Comparison of ENCODE assay signal across 23 mouse cellular contexts in the genomic region with DNA sequence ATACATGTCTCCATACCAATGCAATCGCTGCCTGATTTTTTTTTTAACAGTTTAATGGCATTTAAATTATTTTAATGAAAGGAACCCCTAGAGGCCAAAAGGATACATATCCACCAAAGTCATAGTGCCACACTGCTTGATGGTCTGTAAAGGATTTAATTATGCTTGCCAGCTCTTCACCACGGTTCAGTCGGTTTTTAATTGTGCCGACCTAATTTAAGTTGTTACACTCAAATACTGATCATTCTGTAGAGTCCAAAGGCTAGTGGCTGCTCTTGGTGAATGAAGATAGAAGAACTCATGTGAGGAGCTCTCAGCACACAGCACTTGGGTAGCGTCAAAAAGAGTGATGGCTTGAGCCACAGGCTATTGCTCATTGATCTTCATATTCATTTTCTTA. TPM values are rescaled to one million over a fixed set of nuclear protein-coding genes. Genes with fewer than 3 reads are reported as not detected.
DNase-seq lines count a peak whose midpoint lies in the region; ATAC-seq lines count a peak whose summit lies in the region.
"Had no signal": no experiment of that assay in that cellular context is flagged by ENCODE, and none has a peak within 500 bp of the region (broad histone marks: within the 10 kb centered on the region; RNA-seq: fewer than 3 reads in every experiment).

No protein-coding gene starts in this region.

- H3K9me3 ChIP-seq in hindbrain, embryonic 15.5 days = no peaks in the 10 kb centered on the region
- H3K9me3 ChIP-seq in hindbrain, embryonic 10.5 days = no peaks in the 10 kb centered on the region
- no peaks in the 10 kb centered on the region for H3K9me3 ChIP-seq in kidney, embryonic 14.5 days (ENCODE audit: control insufficient read depth, low read length)
- H3K9me3 ChIP-seq: embryonic facial prominence, embryonic 13.5 days; forebrain, embryonic 12.5 days; G1E; heart, embryonic 15.5 days had no signal

- H3K36me3 ChIP-seq in hindbrain, embryonic 15.5 days = no peaks in the 10 kb centered on the region
- no peaks in the 10 kb centered on the region for H3K36me3 ChIP-seq in hindbrain, embryonic 10.5 days
- no peaks in the 10 kb centered on the region for H3K36me3 ChIP-seq in kidney, embryonic 14.5 days (ENCODE audit: control insufficient read depth, insufficient read depth, low read length)
- H3K36me3 ChIP-seq: embryonic facial prominence, embryonic 13.5 days; forebrain, embryonic 12.5 days; heart, embryonic 15.5 days had no signal

- no peak overlapping the region for H3K27ac ChIP-seq in hindbrain, embryonic 15.5 days (replicated peaks)
- no peak overlapping the region for H3K27ac ChIP-seq in hindbrain, embryonic 10.5 days
- no peak overlapping the region for H3K27ac ChIP-seq in kidney, embryonic 14.5 days (ENCODE audit: low read depth, low read length)
- H3K27ac ChIP-seq: embryonic facial prominence, embryonic 13.5 days; forebrain, embryonic 12.5 days; heart, adult 2 months; heart, embryonic 15.5 days; hindbrain, embryonic 14.5 days had no signal

- H3K9ac ChIP-seq in hindbrain, embryonic 15.5 days = no peak overlapping the region
- H3K9ac ChIP-seq in kidney, embryonic 14.5 days (ENCODE audit: low read depth, low read length) = no peak overlapping the region
- H3K9ac ChIP-seq: embryonic facial prominence, embryonic 13.5 days; forebrain, embryonic 12.5 days; heart, embryonic 15.5 days; hindbrain, embryonic 14.5 days had no signal

- DNase-seq in hindbrain, embryonic 10.5 days (ENCODE audit: low spot score) = no peak
- DNase-seq in kidney, postnatal 10 days = no peak
- peak; percentile 75 for DNase-seq in Muller cell, postnatal 12 days (ENCODE audit: inconsistent ontology term)
- peak; percentile 60 for DNase-seq in retina, postnatal 1 day
- no peak for DNase-seq in thymus, postnatal 4 days
- DNase-seq: adrenal gland, postnatal 10 days; B cell, adult 2 months; cerebellum, adult 11-12 months; cerebellum, adult 9-10 months; cerebellum, postnatal 25 days; gastrocnemius, postnatal 14 days; heart, adult 2 months; heart, postnatal 14 days had no signal

- peaks cover 4% of the 10 kb centered on the region for H3K4me1 ChIP-seq in hindbrain, embryonic 15.5 days (replicated peaks)
- H3K4me1 ChIP-seq in hindbrain, embryonic 10.5 days (replicated peaks) = no peaks in the 10 kb centered on the region
- no peaks in the 10 kb centered on the region for H3K4me1 ChIP-seq in kidney, embryonic 14.5 days (ENCODE audit: control insufficient read depth, insufficient read depth, low read length)
- H3K4me1 ChIP-seq: embryonic facial prominence, embryonic 13.5 days had no signal

- ATAC-seq in hindbrain, embryonic 15.5 days (ENCODE audit: low FRiP score, low read depth) = 0 out of 2 replicates have a peak, but pooled peaks have one; percentile 39
- ATAC-seq in kidney, embryonic 14.5 days (ENCODE audit: low FRiP score, low TSS enrichment) = 0 out of 2 replicates have a peak, but pooled peaks have one; percentile 30
- ATAC-seq: CD4-positive, CD25-positive, alpha-beta regulatory T cell, adult 4 months; forebrain, embryonic 16.5 days had no signal

- no peaks in the 10 kb centered on the region for H3K27me3 ChIP-seq in hindbrain, embryonic 15.5 days
- no peaks in the 10 kb centered on the region for H3K27me3 ChIP-seq in hindbrain, embryonic 10.5 days (ENCODE audit: insufficient read depth, poor library complexity, severe bottlenecking)
- H3K27me3 ChIP-seq in kidney, embryonic 14.5 days (ENCODE audit: control insufficient read depth, insufficient read depth, low read length) = no peaks in the 10 kb centered on the region
- H3K27me3 ChIP-seq: embryonic facial prominence, embryonic 13.5 days; forebrain, embryonic 12.5 days; heart, embryonic 15.5 days had no signal

- no peak overlapping the region for H3K4me2 ChIP-seq in hindbrain, embryonic 15.5 days
- H3K4me2 ChIP-seq in kidney, embryonic 14.5 days (replicated peaks; ENCODE audit: low read depth, low read length) = no peak overlapping the region
- H3K4me2 ChIP-seq: embryonic facial prominence, embryonic 13.5 days; forebrain, embryonic 12.5 days; heart, embryonic 11.5 days; heart, embryonic 15.5 days; hindbrain, embryonic 14.5 days had no signal

- no peak overlapping the region for H3K4me3 ChIP-seq in hindbrain, embryonic 15.5 days
- H3K4me3 ChIP-seq in hindbrain, embryonic 10.5 days = no peak overlapping the region
- no peak overlapping the region for H3K4me3 ChIP-seq in kidney, embryonic 14.5 days (ENCODE audit: low read length)
- H3K4me3 ChIP-seq: embryonic facial prominence, embryonic 13.5 days; forebrain, embryonic 12.5 days; heart, adult 2 months; heart, embryonic 15.5 days had no signal

- 71% methylated on average over 5 of the region's 5 CpGs for WGBS in hindbrain, embryonic 15.5 days
- WGBS in hindbrain, embryonic 10.5 days = 91% methylated on average over 5 of the region's 5 CpGs
- WGBS in kidney, embryonic 14.5 days = 70% methylated on average over 5 of the region's 5 CpGs

RNA-seq across cellular contexts. Expression of gene Spcs3, which starts 5.4 kb away (rescaled TPM):
- polyA plus RNA-seq in hindbrain, embryonic 15.5 days (2015; fragmentation: Nextera tagmentation; extraction: Ambion mirVana) = 45.7 TPM in 2 replicates
- polyA plus RNA-seq in hindbrain, embryonic 10.5 days (2016; fragmentation: Nextera tagmentation; extraction: Ambion mirVana) = 61.9 and 85.7 TPM in 2 replicates
- 66.2 and 99.4 TPM in 2 replicates for polyA plus RNA-seq in kidney, embryonic 14.5 days (2014; fragmentation: Nextera tagmentation; extraction: Ambion mirVana)

RNA-seq across cellular contexts. Expression of gene Asb5, which starts 5.8 kb away (rescaled TPM):
- 6.0 and 6.4 TPM in 2 replicates for polyA plus RNA-seq in hindbrain, embryonic 15.5 days (2015; fragmentation: Nextera tagmentation; extraction: Ambion mirVana)
- 4.2 and 6.3 TPM in 2 replicates for polyA plus RNA-seq in hindbrain, embryonic 10.5 days (2016; fragmentation: Nextera tagmentation; extraction: Ambion mirVana)
- 7.0 and 9.7 TPM in 2 replicates for polyA plus RNA-seq in kidney, embryonic 14.5 days (2014; fragmentation: Nextera tagmentation; extraction: Ambion mirVana)
- polyA plus RNA-seq: CD4-positive, CD25-positive, alpha-beta regulatory T cell, adult 4 months; G1E had no signal

Comparison
In these comparisons a context has a peak if more than half of its experiments do, and no peak if none do; other contexts are left out.
1. DNase-seq: peak in Muller cell, postnatal 12 days (single experiment) and retina, postnatal 1 day (single experiment); none in hindbrain, embryonic 10.5 days (single experiment), kidney, postnatal 10 days (single experiment) and thymus, postnatal 4 days (single experiment).